Mouse (Mus musculus) right cerebral cortex, postnatal 14 days (tissue): ENCODE measurements around the gene Cotl1.
A peak's percentile ranks its signal among the peaks of the same experiment; 100 is the strongest.
"Not testable (repeated sequence)": the region's sequence is repeated elsewhere in the genome, so short reads cannot be mapped to it uniquely, and the experiment has no call there.

Experiments used
- DNase-seq: peaks from one replicate; pipeline ENCODE4 v3.0.0; 2022

Cotl1 gene

GRCm38 (mm10) chr8:119840275-119840808 is at the start of gene Cotl1:
Gene Cotl1 (minus strand): TSS chr8:119840544.
- peak; percentile 98 for DNase-seq

GRCm38 (mm10) chr8:119888012-119888411 is 47.7 kb upstream of the Cotl1 start:
- no peak for DNase-seq

- peak; percentile 26 for DNase-seq
Measured at GRCm38 (mm10) chr8:119887130-119887529, 46.8 kb upstream of the Cotl1 start.

- no peak for DNase-seq
Measured at GRCm38 (mm10) chr8:119885612-119886011, 45.3 kb upstream of the Cotl1 start.

GRCm38 (mm10) chr8:119883281-119883680 is 42.9 kb upstream of the Cotl1 start:
- DNase-seq: no peak

GRCm38 (mm10) chr8:119881917-119882316 is 41.6 kb upstream of the Cotl1 start:
- no peak for DNase-seq

- no peak for DNase-seq
Measured at GRCm38 (mm10) chr8:119881301-119881700, 41.0 kb upstream of the Cotl1 start.

- DNase-seq: no peak
Measured at GRCm38 (mm10) chr8:119873181-119873580, 32.8 kb upstream of the Cotl1 start.

GRCm38 (mm10) chr8:119869616-119870015 is 29.3 kb upstream of the Cotl1 start:
- no peak for DNase-seq

- no peak for DNase-seq
Measured at GRCm38 (mm10) chr8:119862749-119863148, 22.4 kb upstream of the Cotl1 start.

GRCm38 (mm10) chr8:119862390-119862734 is 22.0 kb upstream of the Cotl1 start:
- no peak for DNase-seq

- DNase-seq: peak; percentile 95
Measured at GRCm38 (mm10) chr8:119861706-119862389, 21.5 kb upstream of the Cotl1 start, which contains the start of gene Klhl36. Gene Klhl36 (plus strand): TSS chr8:119862266.

GRCm38 (mm10) chr8:119857767-119858166 is 17.4 kb upstream of the Cotl1 start:
- no peak for DNase-seq

GRCm38 (mm10) chr8:119855656-119856055 is 15.3 kb upstream of the Cotl1 start:
- DNase-seq: no peak

- no peak for DNase-seq
Measured at GRCm38 (mm10) chr8:119854035-119854434, 13.7 kb upstream of the Cotl1 start.

- no peak for DNase-seq
Measured at GRCm38 (mm10) chr8:119853521-119853920, 13.2 kb upstream of the Cotl1 start.

GRCm38 (mm10) chr8:119847232-119847922 is 7.0 kb upstream of the Cotl1 start:
- DNase-seq: no peak

GRCm38 (mm10) chr8:119845741-119846140 is 5.4 kb upstream of the Cotl1 start:
- not testable (repeated sequence) for DNase-seq

- no peak for DNase-seq
Measured at GRCm38 (mm10) chr8:119844577-119844976, 4.2 kb upstream of the Cotl1 start.

GRCm38 (mm10) chr8:119843444-119843843 is 3.1 kb upstream of the Cotl1 start:
- DNase-seq: peak; percentile 81

GRCm38 (mm10) chr8:119840905-119841411 is 614 bp upstream of the Cotl1 start:
- no peak for DNase-seq

GRCm38 (mm10) chr8:119839419-119840021 is 824 bp downstream of the Cotl1 start:
- no peak for DNase-seq

GRCm38 (mm10) chr8:119838983-119839340 is 1.4 kb downstream of the Cotl1 start:
- DNase-seq: no peak
